Mouse (Mus musculus) retina, postnatal 7 days (tissue): ENCODE measurements at regions not wholly inside any gene's neighbourhood (a gene's known extent, or its start where the extent isn't known, plus 50 kb on each side); places are given as distances from the start of the nearest gene placed in this dataset.

Experiments
- DNase-seq: peaks from one replicate; pipeline ENCODE4 v3.0.0-alpha.2; 2012; ENCODE audit warnings: low read depth, low spot score

DNA sequence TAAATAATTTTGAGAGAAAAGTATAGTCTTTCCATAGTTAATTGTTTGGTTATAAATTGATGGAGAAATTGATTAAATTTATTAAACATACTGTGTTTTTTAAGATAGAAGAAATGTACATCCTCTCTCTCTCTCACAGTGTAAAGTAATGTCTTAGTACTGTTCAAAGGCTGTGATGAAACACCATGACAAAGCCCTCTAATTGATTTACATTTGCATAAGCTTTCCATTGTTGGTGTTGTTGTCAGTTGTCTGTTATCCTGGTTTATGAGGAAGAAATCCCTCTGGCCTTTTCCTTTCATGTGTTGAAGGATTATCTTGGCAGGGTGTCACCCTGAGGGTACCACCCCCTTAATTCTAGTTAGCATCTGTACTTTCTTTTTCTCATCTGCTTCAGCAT lies 207.2 kb upstream of the Dmd start:
- DNase-seq: no peak

DNA sequence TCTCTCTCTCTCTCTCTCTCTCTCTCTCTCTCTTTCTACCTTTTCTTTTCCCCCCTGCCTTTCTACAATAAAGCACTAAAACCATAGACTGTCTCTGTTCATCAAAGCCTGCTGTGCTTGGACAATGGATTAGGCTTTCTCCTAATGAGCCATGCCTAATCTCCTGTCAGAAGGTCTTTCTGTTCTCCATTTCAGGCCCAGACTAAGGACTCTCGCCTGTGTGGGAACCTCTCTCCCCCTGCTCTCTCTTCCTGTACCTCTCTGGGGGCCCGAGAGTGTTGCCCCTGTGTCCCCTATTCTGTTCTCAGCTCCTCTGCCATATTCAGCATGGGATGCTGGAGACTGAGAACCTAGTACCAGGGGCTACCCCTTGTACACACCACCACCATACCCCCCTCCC lies 184.5 kb upstream of the Dmd start:
- DNase-seq: no peak

DNA sequence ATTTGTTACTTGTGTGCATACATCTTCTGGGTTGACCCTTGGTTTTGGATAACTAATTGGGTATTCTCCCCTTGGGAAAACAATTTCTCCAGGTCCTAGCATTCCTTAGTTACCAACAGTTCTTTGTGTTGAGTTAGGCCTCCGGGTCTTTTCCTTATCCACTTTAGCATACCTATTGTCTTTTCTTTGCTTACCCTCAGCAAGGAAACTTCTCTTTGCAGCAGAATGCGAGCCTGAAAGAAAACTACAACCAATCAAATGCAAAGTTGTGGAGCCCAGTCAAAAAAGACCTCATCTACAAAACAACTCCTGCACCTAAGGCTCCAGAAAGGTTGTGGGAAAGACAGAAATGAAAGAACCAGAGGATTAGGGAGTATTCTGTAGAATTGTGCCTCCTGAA lies 139.5 kb upstream of the Dmd start:
- no peak for DNase-seq

DNA sequence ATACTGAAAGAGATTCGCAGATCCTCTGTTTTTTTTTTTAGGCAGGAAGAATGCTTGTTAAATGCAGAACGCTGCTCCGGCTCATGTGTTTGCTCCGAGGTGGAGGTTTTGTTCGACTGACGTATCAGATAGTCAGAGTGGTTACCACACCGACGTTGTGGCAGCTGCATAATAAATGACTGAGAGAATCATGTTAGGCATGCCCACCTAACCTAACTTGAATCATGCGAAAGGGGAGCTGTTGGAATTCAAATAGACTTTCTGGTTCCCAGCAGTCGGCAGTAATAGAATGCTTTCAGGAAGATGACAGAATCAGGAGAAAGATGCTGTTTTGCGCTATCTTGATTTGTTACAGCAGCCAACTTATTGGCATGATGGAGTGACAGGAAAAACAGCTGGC lies 134.1 kb upstream of the Dmd start:
- DNase-seq: no peak

DNA sequence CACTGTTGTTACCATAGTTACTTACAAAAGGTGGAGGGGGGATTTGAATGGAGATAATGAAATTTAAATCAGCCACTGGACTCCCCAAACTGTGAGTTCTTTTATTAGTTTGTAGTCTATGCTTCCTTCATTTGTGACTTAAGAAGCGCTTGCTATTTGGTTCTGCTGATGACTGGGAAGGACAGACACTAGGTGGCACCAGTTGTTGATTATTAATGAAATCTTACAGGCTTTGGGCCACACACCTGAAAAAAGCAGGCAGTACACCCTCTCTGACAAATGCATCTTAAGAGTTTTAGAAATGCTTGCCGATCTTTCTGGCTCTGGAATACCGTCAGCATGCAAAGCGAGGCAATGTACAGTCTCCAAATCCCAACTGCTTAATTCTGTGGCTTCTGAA lies 131.6 kb upstream of the Dmd start:
- DNase-seq: peak; percentile 9

DNA sequence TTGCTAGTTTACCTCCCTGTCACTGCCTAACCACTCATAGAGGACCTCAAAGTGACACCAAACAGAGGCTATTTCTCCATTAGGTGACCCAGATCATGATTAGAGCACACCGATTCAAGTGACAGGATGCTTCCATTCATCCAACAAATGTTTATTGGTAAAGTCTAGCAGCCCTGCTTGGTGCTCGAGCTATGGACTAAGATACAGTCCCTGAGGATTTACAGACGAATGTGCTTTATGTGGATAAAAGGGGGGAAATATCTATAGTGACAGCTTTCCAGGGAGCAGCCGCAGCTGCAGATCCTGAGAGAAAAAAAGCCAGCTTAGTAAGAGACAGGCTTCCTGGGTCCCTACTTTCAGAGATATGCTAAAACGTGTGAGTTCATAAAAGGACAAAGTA lies 125.1 kb upstream of the Dmd start:
- no peak for DNase-seq

DNA sequence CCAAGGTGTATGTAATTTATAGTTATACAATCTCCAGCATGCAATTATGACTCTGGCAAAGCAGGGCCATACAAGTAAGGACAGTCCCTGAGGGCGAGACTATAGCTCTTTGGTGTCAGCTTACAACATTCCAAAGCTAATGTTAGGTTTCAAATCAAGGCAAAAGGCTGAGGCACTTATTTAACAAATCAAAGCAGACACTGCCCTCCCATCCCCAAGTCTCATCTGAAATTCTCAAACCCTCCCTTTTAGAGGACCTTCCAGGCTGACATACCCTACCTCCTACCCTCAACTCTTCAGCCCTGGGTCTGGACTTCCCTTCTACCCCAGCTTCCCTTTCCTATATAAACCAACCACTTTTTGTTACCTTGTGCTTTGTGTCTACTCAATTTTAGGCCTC lies 82.6 kb upstream of the Dmd start:
- DNase-seq: no peak
